Mouse (Mus musculus): ENCODE results near the gene Tbc1d16.
A peak's percentile ranks its signal among the peaks of the same experiment; 100 is the strongest.
"Not testable (repeated sequence)": the region's sequence is repeated elsewhere in the genome, so short reads cannot be mapped to it uniquely, and the experiment has no call there.

Gene Tbc1d16

DNA sequence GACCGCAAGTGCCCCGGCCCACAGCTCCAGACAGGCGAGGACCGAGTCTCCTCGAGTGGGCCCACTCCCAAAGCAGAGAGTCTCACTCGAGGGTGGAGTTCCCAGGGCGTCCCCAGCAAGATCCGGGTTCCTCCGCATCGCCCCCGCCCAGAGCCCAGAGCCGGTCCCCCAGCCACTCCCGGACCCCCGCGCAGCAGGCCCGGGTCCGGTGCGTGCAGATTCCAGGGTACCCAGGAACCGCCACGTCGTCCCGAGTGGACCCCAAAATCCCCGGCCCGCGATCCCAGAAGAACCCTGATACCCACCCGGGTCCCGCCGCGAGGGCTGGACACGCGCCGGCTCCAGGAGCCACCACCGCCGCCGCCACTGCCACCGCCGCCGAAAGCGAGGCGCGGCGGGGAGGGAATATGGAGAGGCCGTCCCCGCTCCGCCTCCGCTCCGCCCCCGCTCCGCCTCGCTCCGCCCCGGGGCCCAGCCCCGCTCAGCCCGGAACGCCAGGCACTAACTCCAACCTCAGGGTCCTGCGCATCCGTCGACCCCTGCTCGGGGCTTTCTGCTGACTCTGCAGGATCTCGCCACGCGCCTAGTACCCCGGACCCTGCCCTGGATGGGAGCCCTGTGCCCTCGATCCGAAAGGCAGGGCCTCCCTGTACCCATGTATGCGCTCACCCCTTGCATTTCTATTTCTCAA lies at the start of gene Tbc1d16, which contains the start of gene Ccdc40:
Gene Tbc1d16 (minus strand): TSS at position 409 of the 691 bp plus-strand sequence.
Gene Ccdc40 (plus strand): TSS at position 482 of the 691 bp plus-strand sequence.
- peak in 1 of 2 experiments; percentile 33 for DNase-seq

DNA sequence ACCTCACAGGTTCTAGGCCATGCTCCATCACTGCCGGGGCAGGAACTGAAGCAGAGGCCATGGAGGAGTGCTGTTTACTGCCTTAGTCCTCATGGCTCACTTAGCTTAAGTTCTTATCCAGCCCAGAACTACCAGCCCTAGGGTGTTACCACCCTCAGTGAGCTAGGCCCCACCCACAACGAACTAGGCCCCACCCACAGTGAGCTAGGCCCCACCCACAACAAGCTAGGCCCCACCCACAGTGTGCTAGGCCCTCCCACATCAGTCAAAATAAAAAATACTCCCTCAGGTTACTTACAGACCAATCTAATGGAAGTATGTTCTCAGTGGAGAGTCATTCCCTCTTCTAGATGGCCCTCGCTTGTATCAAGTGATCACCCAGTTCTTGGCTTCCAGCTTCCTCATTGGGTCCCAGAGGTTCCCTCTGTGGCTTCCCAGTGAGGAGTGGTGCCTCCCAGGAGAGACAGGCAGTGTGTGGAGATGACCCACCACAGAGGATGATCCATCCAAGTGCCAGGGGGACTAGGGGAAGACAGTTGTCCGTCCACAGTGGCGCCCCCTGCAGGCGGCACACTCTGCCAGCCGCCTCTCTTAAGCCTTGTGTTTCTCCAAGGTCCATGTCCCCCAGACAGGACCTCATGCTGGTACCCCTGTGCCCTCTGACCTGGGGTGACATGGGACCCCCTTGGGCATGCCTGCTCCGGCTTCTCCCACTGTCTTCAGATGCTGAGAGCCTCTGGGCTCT lies 45.1 kb upstream of the Tbc1d16 start:
- DNase-seq = no peak

GRCm38 (mm10) chr11:119272492-119272891 lies 44.2 kb upstream of the Tbc1d16 start:
- not testable (repeated sequence) for DNase-seq

GRCm38 (mm10) chr11:119268557-119269195 lies 40.4 kb upstream of the Tbc1d16 start:
- no peak for DNase-seq

GRCm38 (mm10) chr11:119267768-119268556 lies 39.7 kb upstream of the Tbc1d16 start, which contains the start of gene Gaa:
Gene Gaa, plus strand, starts transcription at chr11:119267887.
- peak; percentile 86 to 90 for DNase-seq

DNA sequence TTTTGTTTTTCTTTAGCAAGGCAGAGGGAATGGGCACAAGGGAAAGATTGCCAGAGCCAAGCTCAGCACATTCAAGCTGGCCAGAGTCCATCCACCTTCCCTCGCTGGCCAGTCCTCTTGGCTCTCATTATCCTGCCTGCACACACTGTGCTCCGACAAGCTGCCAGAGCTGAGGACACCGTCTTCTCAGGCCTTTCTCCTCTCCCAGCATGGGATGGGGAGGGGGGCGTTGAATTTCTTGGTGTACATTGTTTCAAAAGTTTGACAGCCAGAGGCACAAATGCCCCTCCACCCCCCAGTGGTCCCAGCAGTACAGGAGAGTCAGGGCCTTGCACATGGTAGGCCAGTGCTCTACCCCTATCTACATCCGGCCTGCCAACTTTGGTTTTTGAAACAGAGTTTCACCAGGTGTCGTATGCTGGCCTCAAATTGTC lies 39.0 kb upstream of the Tbc1d16 start:
- no peak for DNase-seq

DNA sequence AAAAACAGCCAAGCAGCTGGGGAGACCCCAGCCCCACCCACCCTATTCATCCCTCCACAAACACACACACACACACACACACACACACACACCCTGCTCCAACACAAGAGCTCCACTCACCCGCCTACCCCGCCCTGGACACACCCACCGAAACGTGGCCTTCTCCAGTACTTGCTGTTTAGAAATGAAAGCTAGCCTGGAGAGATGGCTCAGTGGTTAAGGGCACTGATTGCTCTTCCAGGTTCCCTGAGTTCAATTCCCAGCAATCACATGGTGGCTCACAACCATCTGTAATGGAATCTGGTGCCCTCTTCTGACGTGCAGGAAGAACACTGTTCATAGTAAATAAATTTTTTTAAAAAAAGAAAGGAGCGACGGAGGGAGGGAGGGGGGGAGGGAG lies 37.5 kb upstream of the Tbc1d16 start:
- DNase-seq = no peak

DNA sequence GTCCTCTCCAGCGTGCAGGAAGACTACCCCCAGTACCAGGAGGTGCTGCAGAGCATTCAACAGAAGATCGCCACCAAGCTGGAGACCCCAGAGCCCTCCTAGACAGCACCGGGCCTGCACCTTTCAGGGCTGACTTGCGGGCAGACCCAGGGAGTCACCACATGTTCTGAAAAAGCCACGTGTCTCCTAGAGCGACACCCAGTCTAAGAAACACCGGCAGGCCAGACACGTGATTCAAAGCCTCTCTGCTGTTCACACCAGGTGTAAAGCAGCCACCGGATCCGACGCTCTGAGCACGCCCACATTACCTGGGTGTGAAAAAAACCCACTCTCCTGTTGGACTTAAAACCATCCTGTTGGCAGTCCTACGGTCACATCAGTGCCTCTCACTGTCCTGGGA lies 36.1 kb upstream of the Tbc1d16 start:
- no peak for DNase-seq

- DNase-seq = no peak
Measured at GRCm38 (mm10) chr11:119259977-119260376, 31.7 kb upstream of the Tbc1d16 start.

- peak in 1 of 2 experiments; percentile 39 for DNase-seq
Measured at GRCm38 (mm10) chr11:119258572-119259322, 30.4 kb upstream of the Tbc1d16 start.

DNA sequence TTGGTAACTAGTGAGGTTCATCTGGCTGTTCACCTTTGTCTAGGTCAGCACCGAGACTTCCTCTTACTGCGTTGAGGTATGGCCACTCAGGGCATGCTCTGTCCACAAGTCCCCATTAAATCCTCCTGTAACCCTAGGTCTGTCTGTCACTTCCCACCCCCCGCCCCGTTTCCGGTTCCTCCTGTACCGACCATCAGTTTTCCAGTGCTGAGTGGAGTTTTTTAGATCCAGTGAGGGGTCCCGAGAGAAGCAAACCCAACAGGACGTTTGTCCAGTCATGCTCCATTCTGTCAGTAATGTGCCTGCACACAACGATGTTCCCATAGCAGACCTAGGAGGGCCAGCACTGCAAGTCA lies 29.9 kb upstream of the Tbc1d16 start:
- no peak for DNase-seq

DNA sequence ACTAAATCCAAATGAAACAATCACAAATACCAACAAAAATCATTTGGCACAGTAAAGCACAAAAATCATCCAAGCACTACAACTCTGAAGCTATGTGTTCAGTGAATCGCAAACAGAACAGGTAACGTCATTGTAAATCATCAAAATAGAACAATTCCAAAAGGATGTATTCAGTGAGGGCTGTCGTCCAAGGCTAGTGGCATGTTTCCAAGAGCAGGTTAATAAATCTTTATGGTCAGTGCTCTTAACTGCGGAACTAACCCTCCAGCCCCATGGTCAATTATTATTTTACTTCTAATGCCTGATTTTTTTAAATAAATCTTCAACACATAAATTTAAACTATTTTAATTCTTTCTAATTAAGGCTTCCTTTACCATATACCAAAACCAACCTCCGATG lies 28.3 kb upstream of the Tbc1d16 start:
- not testable (repeated sequence) for DNase-seq

- DNase-seq = no peak
Measured at GRCm38 (mm10) chr11:119252854-119253541, 24.7 kb upstream of the Tbc1d16 start.

DNA sequence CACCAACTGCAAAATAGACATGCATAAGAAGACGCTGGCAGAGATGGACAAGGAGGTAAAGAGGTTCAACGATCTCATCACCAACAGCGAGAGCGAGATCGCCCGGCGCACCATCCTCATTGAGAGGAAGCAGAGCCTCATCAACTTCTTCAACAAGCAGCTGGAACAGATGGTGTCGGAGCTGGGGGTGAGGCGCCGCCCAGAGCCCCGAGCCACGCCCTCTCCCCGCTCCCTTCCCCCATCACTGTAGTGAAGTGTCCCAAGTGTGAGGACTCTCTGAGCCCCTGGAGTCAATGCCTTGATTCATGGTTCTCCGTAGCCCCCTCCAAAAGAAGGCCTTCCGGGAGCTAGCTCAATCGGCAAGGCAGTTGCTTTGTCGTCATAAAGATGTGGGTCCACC lies 22.7 kb upstream of the Tbc1d16 start:
- DNase-seq = no peak

DNA sequence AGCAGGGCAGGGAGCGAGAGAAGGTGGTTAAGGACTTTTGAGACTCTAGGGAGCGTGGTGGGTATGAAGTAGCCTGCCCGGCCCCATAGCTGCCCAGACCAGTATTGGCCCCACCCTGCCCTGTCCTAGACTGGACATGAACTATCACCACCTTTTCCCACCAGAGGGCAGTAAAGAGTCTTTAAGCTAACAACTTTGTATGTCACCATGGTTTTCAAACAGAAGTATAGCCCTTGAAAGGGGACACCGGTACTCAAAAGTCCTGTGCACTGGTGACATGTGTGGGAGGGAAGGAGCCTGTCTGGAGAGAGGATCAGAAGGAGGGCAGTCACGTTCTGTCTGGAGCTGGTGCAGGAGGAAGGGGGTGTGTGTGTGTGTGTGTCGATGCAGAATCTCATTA lies 20.7 kb upstream of the Tbc1d16 start:
- DNase-seq = no peak

DNA sequence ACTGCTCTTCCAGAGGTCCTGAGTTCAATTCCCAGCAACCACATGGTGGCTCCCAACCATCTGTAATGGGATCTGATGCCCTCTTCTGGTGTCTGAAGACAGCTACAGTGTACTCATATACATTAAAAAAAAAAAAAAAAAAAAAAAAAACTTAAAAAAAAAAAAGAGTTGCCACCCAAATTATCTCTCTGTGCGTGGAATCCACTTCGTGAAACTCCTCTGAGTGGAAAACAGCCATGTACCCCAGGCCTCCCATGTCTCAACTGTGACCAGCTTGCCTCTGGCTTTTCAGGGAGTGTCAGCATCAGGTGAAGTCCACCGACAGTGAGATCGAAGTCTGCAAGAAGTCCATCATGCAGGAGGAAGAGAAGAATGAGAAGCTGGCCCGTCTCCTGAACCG lies 17.2 kb upstream of the Tbc1d16 start:
- not testable (repeated sequence) for DNase-seq

- DNase-seq = no peak
Measured at GRCm38 (mm10) chr11:119239480-119239879, 11.2 kb upstream of the Tbc1d16 start.

GRCm38 (mm10) chr11:119238305-119238721 lies 10.0 kb upstream of the Tbc1d16 start:
- DNase-seq = peak; percentile 68 to 75

DNA sequence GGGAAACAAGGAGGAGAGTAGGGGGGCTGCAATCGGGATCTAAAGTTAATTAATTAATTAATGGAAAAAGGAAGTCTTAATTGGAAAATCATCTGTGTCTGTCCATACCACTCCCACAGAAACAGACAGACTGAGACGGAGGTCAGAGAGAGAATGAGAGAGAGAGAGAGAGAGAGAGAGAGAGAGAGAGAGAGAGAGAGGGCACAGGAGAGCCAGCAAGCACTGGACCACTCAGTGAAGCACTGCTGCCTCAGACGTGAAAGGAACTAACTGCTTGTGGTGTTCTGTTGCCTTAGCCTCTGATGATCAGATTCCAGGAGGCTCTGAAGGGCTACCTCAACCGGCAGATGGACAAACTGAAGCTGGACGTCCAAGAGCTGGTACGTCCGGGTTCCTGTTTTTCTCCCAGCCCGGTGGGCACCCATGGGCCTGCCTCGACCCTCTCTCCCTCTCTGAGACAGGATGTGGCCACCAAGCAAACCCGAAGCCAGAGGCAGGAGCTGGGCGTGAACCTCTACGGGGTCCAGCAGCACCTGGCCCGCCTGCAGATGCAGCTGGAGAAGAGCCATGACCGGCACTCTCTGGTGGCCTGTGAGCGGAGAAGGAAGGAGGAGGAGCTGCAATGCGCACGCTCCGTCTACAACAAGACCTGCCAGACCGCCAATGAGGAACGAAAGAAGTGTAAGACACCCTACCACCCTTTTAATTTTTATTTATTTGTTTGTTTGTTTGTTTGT lies 9.4 kb upstream of the Tbc1d16 start:
- peak; percentile 42 to 55 for DNase-seq

GRCm38 (mm10) chr11:119237007-119237406 lies 8.7 kb upstream of the Tbc1d16 start:
- no peak for DNase-seq

DNA sequence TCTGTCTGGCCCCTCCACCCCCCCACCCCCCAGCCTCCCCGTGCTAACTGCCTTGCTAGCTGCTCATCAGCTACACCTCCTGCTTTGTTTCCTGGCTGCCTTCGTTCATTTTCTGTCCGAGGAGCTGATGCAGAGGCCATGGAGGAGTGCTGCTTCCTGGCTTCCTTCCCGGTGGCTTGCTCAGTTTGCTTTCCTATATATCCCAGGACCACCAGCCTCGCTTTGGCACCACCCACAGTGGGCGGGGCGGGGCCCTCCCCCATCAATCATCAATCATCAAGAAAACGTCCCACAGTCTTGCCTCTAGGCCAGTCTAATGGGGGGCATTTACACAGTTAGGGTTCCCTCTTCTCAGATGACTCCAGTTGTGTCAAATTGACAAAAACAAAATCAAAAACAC lies 8.1 kb upstream of the Tbc1d16 start:
- no peak for DNase-seq

Measured in thymus, adult 18-20 months (tissue).